Mouse (Mus musculus) CH12.LX (cell line): ENCODE measurements around the gene Nefh. TPM values are rescaled to one million over a fixed set of nuclear protein-coding genes. Genes with fewer than 3 reads are reported as not detected.

Source experiments
- DNase-seq: peaks from one replicate; pipeline ENCODE4 v3.0.0-alpha.2; 2013; ENCODE audit errors: extremely low read depth
- H3K27ac ChIP-seq: 2 replicates; pipeline ENCODE4 v1.5.1; 2012; ENCODE audit warnings: low read depth, mild to moderate bottlenecking, control low read depth, moderate library complexity; ENCODE audit not compliant: insufficient read depth
- H3K27me3 ChIP-seq: replicated peaks from 2 replicates; pipeline ENCODE3; 2012; ENCODE audit warnings: inconsistent platforms
- H3K36me3 ChIP-seq, 2 experiments: replicated peaks in 1 of 2; 2 replicates each; pipeline versions ENCODE3 to v1.6.1; 2012; ENCODE audit warnings: inconsistent platforms in 1 of 2, low read length in 1 of 2, mild to moderate bottlenecking in 1 of 2, mixed read lengths in 1 of 2, moderate library complexity in 1 of 2; ENCODE audit not compliant: control insufficient read depth in 1 of 2, insufficient read depth in 1 of 2
- H3K4me1 ChIP-seq, 2 experiments: 2 replicates each; pipeline ENCODE4 v1.6.1; 2012; ENCODE audit warnings: inconsistent platforms in 1 of 2, moderate library complexity in 1 of 2; ENCODE audit not compliant: insufficient read depth in 2 of 2, control insufficient read depth in 1 of 2
- H3K4me2 ChIP-seq: 2 replicates; pipeline ENCODE4 v1.6.1; 2012; ENCODE audit warnings: low read depth, mild to moderate bottlenecking, control low read depth; ENCODE audit not compliant: poor library complexity, insufficient read depth, severe bottlenecking
- H3K4me3 ChIP-seq, 3 experiments: fragments of 150-350 bp in 1 of 3; sonication (generic) in 1 of 3; replicated peaks in 1 of 3; 2 replicates each; pipeline versions ENCODE3 to v1.5.1; 2011 to 2012; ENCODE audit warnings: low read depth in 2 of 3, low read length in 2 of 3, mild to moderate bottlenecking in 2 of 3, moderate library complexity in 2 of 3, control low read depth in 1 of 3, improper control_type of control experiment in 1 of 3, inconsistent platforms in 1 of 3, mixed read lengths in 1 of 3; ENCODE audit not compliant: poor library complexity in 1 of 3
- H3K79me2 ChIP-seq: replicated peaks from 2 replicates; pipeline ENCODE4 v1.6.1; 2012; ENCODE audit warnings: mild to moderate bottlenecking, moderate library complexity; ENCODE audit not compliant: control insufficient read depth, poor library complexity, insufficient read depth, severe bottlenecking; ENCODE audit errors: extremely low read depth
- H3K9ac ChIP-seq: 2 replicates; pipeline ENCODE4 v1.6.1; 2012; ENCODE audit warnings: low read depth, mild to moderate bottlenecking, control low read depth, moderate library complexity; ENCODE audit not compliant: insufficient read depth
- H3K9me3 ChIP-seq: replicated peaks from 2 replicates; pipeline ENCODE3; 2012; ENCODE audit warnings: low read length, inconsistent platforms, mixed read lengths
- BHLHE40 ChIP-seq: IDR thresholded peaks from 2 replicates; pipeline ENCODE4 v1.6.1; 2011; ENCODE audit warnings: mild to moderate bottlenecking, low read depth, low read length, improper control_type of control experiment
- CHD1 ChIP-seq: IDR thresholded peaks from 2 replicates; pipeline ENCODE4 v1.6.1; 2012; ENCODE audit warnings: low read depth, low read length, improper control_type of control experiment, inconsistent platforms
- CHD2 ChIP-seq: IDR thresholded peaks from 2 replicates; pipeline ENCODE4 v1.6.1; 2011; ENCODE audit warnings: low read length, improper control_type of control experiment
- CTCF ChIP-seq, 2 experiments: IDR thresholded peaks in 1 of 2; conservative IDR thresholded peaks in 1 of 2; 2 replicates each; pipeline ENCODE4 v1.5.1; 2011 to 2012; ENCODE audit warnings: low read depth in 2 of 2, low read length in 2 of 2, improper control_type of control experiment in 1 of 2, inconsistent platforms in 1 of 2, mild to moderate bottlenecking in 1 of 2, moderate library complexity in 1 of 2
- E2F4 ChIP-seq: IDR thresholded peaks from 2 replicates; pipeline ENCODE4 v1.6.1; 2011; ENCODE audit warnings: low read depth, low read length, improper control_type of control experiment; ENCODE audit not compliant: insufficient replicate concordance
- ELF1 ChIP-seq: IDR thresholded peaks from 2 replicates; pipeline ENCODE4 v1.6.1; 2014; ENCODE audit warnings: low read depth, mild to moderate bottlenecking, inconsistent platforms, low read length, improper control_type of control experiment
- EP300 ChIP-seq: IDR thresholded peaks from 2 replicates; pipeline ENCODE4 v1.6.1; 2011; ENCODE audit warnings: low read length, improper control_type of control experiment
- ETS1 ChIP-seq: conservative IDR thresholded peaks from 2 replicates; pipeline ENCODE4 v1.6.1; 2012; ENCODE audit warnings: low read depth, mild to moderate bottlenecking, inconsistent platforms, low read length, improper control_type of control experiment, moderate library complexity
- GABPA ChIP-seq: IDR thresholded peaks from 2 replicates; pipeline ENCODE4 v1.6.1; 2012; ENCODE audit warnings: low read depth, low read length, improper control_type of control experiment, inconsistent platforms; ENCODE audit not compliant: insufficient replicate concordance
- HCFC1 ChIP-seq: IDR thresholded peaks from 2 replicates; pipeline ENCODE4 v1.6.1; 2012; ENCODE audit warnings: low read depth, mild to moderate bottlenecking, inconsistent platforms, low read length, improper control_type of control experiment
- IRF4 ChIP-seq: IDR thresholded peaks from 2 replicates; pipeline ENCODE4 v1.6.1; 2014; ENCODE audit warnings: low read depth, mild to moderate bottlenecking, inconsistent platforms, low read length, improper control_type of control experiment
- JUN ChIP-seq: IDR thresholded peaks from 2 replicates; pipeline ENCODE4 v1.6.1; 2011; ENCODE audit warnings: low read depth, mild to moderate bottlenecking, low read length, improper control_type of control experiment, moderate library complexity; ENCODE audit not compliant: insufficient read depth
- JUND ChIP-seq: conservative IDR thresholded peaks from 2 replicates; pipeline ENCODE4 v1.6.1; 2011; ENCODE audit warnings: low read depth, low read length, improper control_type of control experiment
- KAT2A ChIP-seq: IDR thresholded peaks from 2 replicates; pipeline ENCODE4 v1.6.1; 2012; ENCODE audit warnings: low read length, improper control_type of control experiment, inconsistent platforms; ENCODE audit not compliant: insufficient replicate concordance
- MAFK ChIP-seq: IDR thresholded peaks from 2 replicates; pipeline ENCODE4 v1.6.1; 2011; ENCODE audit warnings: low read length, improper control_type of control experiment; ENCODE audit not compliant: insufficient replicate concordance
- MAX ChIP-seq: IDR thresholded peaks from 2 replicates; pipeline ENCODE4 v1.6.1; 2011; ENCODE audit warnings: low read length, improper control_type of control experiment
- MAZ ChIP-seq: IDR thresholded peaks from 2 replicates; pipeline ENCODE4 v1.6.1; 2012; ENCODE audit warnings: low read depth, mild to moderate bottlenecking, inconsistent platforms, low read length, improper control_type of control experiment, moderate library complexity
- MEF2A ChIP-seq: IDR thresholded peaks from 2 replicates; pipeline ENCODE4 v1.6.1; 2014; ENCODE audit warnings: low read depth, mild to moderate bottlenecking, inconsistent platforms, low read length, improper control_type of control experiment, borderline replicate concordance
- MXI1 ChIP-seq: IDR thresholded peaks from 2 replicates; pipeline ENCODE4 v1.6.1; 2011; ENCODE audit warnings: mild to moderate bottlenecking, low read depth, low read length, improper control_type of control experiment
- MYC ChIP-seq: IDR thresholded peaks from 2 replicates; pipeline ENCODE4 v1.6.1; 2011; ENCODE audit warnings: low read depth, mild to moderate bottlenecking, improper control_type of control experiment, low read length
- NELFE ChIP-seq: IDR thresholded peaks from 2 replicates; pipeline ENCODE4 v1.6.1; 2011; ENCODE audit warnings: low read depth, low read length, improper control_type of control experiment
- NRF1 ChIP-seq: IDR thresholded peaks from 2 replicates; pipeline ENCODE4 v1.6.1; 2014; ENCODE audit warnings: low read depth, mild to moderate bottlenecking, inconsistent platforms, low read length, improper control_type of control experiment, moderate library complexity
- PAX5 ChIP-seq: IDR thresholded peaks from 2 replicates; pipeline ENCODE4 v1.6.1; 2012; ENCODE audit warnings: low read length, inconsistent platforms, mixed read lengths
- POLR2A ChIP-seq: IDR thresholded peaks from 2 replicates; pipeline ENCODE4 v1.6.1; 2011; ENCODE audit warnings: low read depth, mild to moderate bottlenecking, improper control_type of control experiment, low read length
- POLR2AphosphoS2 ChIP-seq: IDR thresholded peaks from 2 replicates; pipeline ENCODE4 v1.6.1; 2011; ENCODE audit warnings: low read depth, low read length, improper control_type of control experiment
- RAD21 ChIP-seq: IDR thresholded peaks from 2 replicates; pipeline ENCODE4 v1.6.1; 2011; ENCODE audit warnings: low read depth, mild to moderate bottlenecking, low read length, improper control_type of control experiment, moderate library complexity
- RCOR1 ChIP-seq: conservative IDR thresholded peaks from 2 replicates; pipeline ENCODE4 v1.6.1; 2012; ENCODE audit warnings: low read depth, mild to moderate bottlenecking, inconsistent platforms, low read length, improper control_type of control experiment
- SIN3A ChIP-seq: IDR thresholded peaks from 2 replicates; pipeline ENCODE4 v1.6.1; 2012; ENCODE audit warnings: low read length, improper control_type of control experiment, inconsistent platforms
- SMC3 ChIP-seq: IDR thresholded peaks from 2 replicates; pipeline ENCODE4 v1.6.1; 2011; ENCODE audit warnings: low read depth, low read length, improper control_type of control experiment
- TBP ChIP-seq: conservative IDR thresholded peaks from 2 replicates; pipeline ENCODE4 v1.6.1; 2011; ENCODE audit warnings: low read depth, low read length, improper control_type of control experiment
- TCF12 ChIP-seq: IDR thresholded peaks from 2 replicates; pipeline ENCODE4 v1.6.1; 2014; ENCODE audit warnings: low read depth, mild to moderate bottlenecking, inconsistent platforms, low read length, improper control_type of control experiment
- UBTF ChIP-seq: IDR thresholded peaks from 2 replicates; pipeline ENCODE4 v1.6.1; 2012; ENCODE audit warnings: low read depth, mild to moderate bottlenecking, inconsistent platforms, low read length, improper control_type of control experiment, moderate library complexity
- USF1 ChIP-seq: IDR thresholded peaks from 2 replicates; pipeline ENCODE4 v1.6.1; 2014; ENCODE audit warnings: low read depth, mild to moderate bottlenecking, inconsistent platforms, low read length, improper control_type of control experiment
- USF2 ChIP-seq: conservative IDR thresholded peaks from 2 replicates; pipeline ENCODE4 v1.6.1; 2011; ENCODE audit warnings: low read depth, low read length, improper control_type of control experiment
- ZC3H11A ChIP-seq: IDR thresholded peaks from 2 replicates; pipeline ENCODE4 v1.6.1; 2012; ENCODE audit warnings: low read depth, mild to moderate bottlenecking, inconsistent platforms, low read length, improper control_type of control experiment
- ZKSCAN1 ChIP-seq: IDR thresholded peaks from 2 replicates; pipeline ENCODE4 v1.6.1; 2012; ENCODE audit warnings: low read depth, inconsistent platforms, low read length, improper control_type of control experiment, borderline replicate concordance
- ZMIZ1 ChIP-seq: IDR thresholded peaks from 2 replicates; pipeline ENCODE4 v1.6.1; 2012; ENCODE audit warnings: low read depth, mild to moderate bottlenecking, inconsistent platforms, low read length, improper control_type of control experiment
- ZNF384 ChIP-seq: IDR thresholded peaks from 2 replicates; pipeline ENCODE4 v1.6.1; 2012; ENCODE audit warnings: low read depth, low read length, improper control_type of control experiment, inconsistent platforms
- dilution Hi-C: fragments of 300-500 bp; cut with MboI; formaldehyde crosslinking; loops from 2 replicates; pipeline ENCODE4 v1.14.3; 2020; ENCODE audit warnings: low sequenced_read_pairs; ENCODE audit not compliant: extremely low pct_unique_long_range_greater_than_20kb, extremely low pct_ligation_motif_present
- in situ Hi-C: fragments of 300-500 bp; cut with MboI; formaldehyde crosslinking; loops from 3 replicates; pipeline ENCODE4 v1.14.3; 2019; ENCODE audit warnings: low sequenced_read_pairs, low pct_ligation_motif_present, low pct_unique_long_range_greater_than_20kb, mixed read lengths
- polyA plus RNA-seq: library from polyadenylated mRNA; unstranded; fragments of >175 nt; gene quantifications from 2 replicates; pipeline ENCODE4 v1.2.1, GENCODE M21; 2012; ENCODE audit warnings: low read depth; ENCODE audit not compliant: insufficient read length
- total RNA-seq, 2 experiments: library from RNA; depleted of rRNA; stranded (reverse); fragments of 300-350 nt in 1 of 2; fragments of >200 nt in 1 of 2; gene quantifications; 2 replicates each; pipeline ENCODE4 v1.2.3; 2012 to 2014

Gene Nefh
- total and polyA plus RNA-seq, 3 experiments, result 0.06 TPM; not detected in 2

DNA sequence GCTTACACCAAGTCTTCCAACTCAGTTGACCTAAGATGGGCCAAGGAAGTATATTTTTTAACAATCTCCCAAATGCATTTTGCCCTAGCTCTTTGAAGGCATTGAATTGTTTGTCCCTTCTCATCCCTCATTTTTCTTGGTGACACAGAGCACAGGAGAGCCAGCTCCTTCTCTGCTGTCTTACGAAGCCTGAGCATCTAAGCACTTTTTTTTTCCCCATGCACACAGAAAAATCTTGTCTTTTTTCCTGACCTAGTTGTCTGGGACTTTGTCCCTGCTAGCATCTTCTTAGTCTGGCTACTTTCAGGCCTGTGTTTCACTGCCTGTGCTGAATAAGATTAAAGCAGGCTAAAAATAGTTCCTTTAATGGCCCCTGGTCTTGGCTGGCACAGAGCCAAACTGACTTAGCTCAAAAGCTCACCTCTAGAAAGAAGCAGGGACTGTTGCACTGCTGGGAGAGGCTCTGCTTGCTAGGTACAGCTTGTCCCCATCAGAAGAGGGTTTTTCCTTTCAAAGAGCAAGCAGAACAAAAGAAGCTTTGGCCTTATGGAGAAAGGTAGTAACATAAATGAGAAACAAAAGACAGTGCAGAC is 16.8 kb downstream of the Nefh start:
- Histone ChIP-seq H3K4me1 (peaks cover 8 to 21% of the 10 kb centered on the region in 2 experiments), H3K4me2 (0 out of 2 replicates have a peak overlapping the region, but pooled peaks have one; percentile 10), H3K9me3 (no peaks in the 10 kb centered on the region), H3K27me3 (no peaks in the 10 kb centered on the region), H3K27ac (no peak overlapping the region), H3K36me3 (peaks cover 34 to 53% of the 10 kb centered on the region in 2 experiments), H3K4me3 (no peak overlapping the region), H3K9ac (no peak overlapping the region), H3K79me2 (no peaks in the 10 kb centered on the region)
- TF ChIP-seq E2F4 (no peak), MAX (no peak), POLR2AphosphoS2 (no peak), EP300 (peak; percentile 75), RCOR1 (0 out of 2 replicates have a peak, but pooled peaks have one; percentile 45), MXI1 (no peak), ZNF384 (peak; percentile 75), MEF2A (peak; percentile 96), MAFK (peak; percentile 78), MYC (no peak), MAZ (no peak), JUN (peak; percentile 64), ETS1 (0 out of 2 replicates have a peak, but pooled peaks have one; percentile 22), ZMIZ1 (no peak), BHLHE40 (peak; percentile 40), UBTF (no peak), RAD21 (no peak; the same call in 1 of the 2 replicates), SIN3A (no peak), POLR2A (no peak), KAT2A (no peak), ELF1 (no peak), USF2 (no peak), CHD2 (0 out of 2 replicates have a peak, but pooled peaks have one; percentile 21), TBP (peak; percentile 64; the same call in 1 of the 2 replicates), HCFC1 (no peak), NELFE (no peak), ZC3H11A (no peak), ZKSCAN1 (no peak), NRF1 (no peak), PAX5 (no peak), GABPA (no peak), CTCF (conservative IDR thresholded peaks at IDR 0.05 in 1 of 2, IDR thresholded peaks at IDR 0.05 in 1 of 2; ENCODE audit: low read depth in 2 of 2, low read length in 2 of 2) (peak in 1 of 2 experiments; percentile 6; a peak in 1 of 4 replicates), SMC3 (no peak), CHD1 (no peak), JUND (peak; percentile 62; the same call in 1 of the 2 replicates), USF1 (no peak), IRF4 (peak; percentile 89), TCF12 (no peak)
- in situ Hi-C loops (no loop called here), dilution Hi-C loops (no loop called here)
- DNase-seq, result peak; percentile 60
